Mouse (Mus musculus) CH12.LX (cell line): ENCODE measurements around the gene Wdr81. TPM values are rescaled to one million over a fixed set of nuclear protein-coding genes. Genes with fewer than 3 reads are reported as not detected.

Experiments used
- DNase-seq: peaks from one replicate; pipeline ENCODE4 v3.0.0-alpha.2; 2013; ENCODE audit errors: extremely low read depth
- H3K27ac ChIP-seq: 2 replicates; pipeline ENCODE4 v1.5.1; 2012; ENCODE audit warnings: low read depth, mild to moderate bottlenecking, control low read depth, moderate library complexity; ENCODE audit not compliant: insufficient read depth
- H3K27me3 ChIP-seq: replicated peaks from 2 replicates; pipeline ENCODE3; 2012; ENCODE audit warnings: inconsistent platforms
- H3K36me3 ChIP-seq, 2 experiments: replicated peaks in 1 of 2; 2 replicates each; pipeline versions ENCODE3 to v1.6.1; 2012; ENCODE audit warnings: inconsistent platforms in 1 of 2, low read length in 1 of 2, mild to moderate bottlenecking in 1 of 2, mixed read lengths in 1 of 2, moderate library complexity in 1 of 2; ENCODE audit not compliant: control insufficient read depth in 1 of 2, insufficient read depth in 1 of 2
- H3K4me1 ChIP-seq, 2 experiments: 2 replicates each; pipeline ENCODE4 v1.6.1; 2012; ENCODE audit warnings: inconsistent platforms in 1 of 2, moderate library complexity in 1 of 2; ENCODE audit not compliant: insufficient read depth in 2 of 2, control insufficient read depth in 1 of 2
- H3K4me2 ChIP-seq: 2 replicates; pipeline ENCODE4 v1.6.1; 2012; ENCODE audit warnings: low read depth, mild to moderate bottlenecking, control low read depth; ENCODE audit not compliant: poor library complexity, insufficient read depth, severe bottlenecking
- H3K4me3 ChIP-seq, 3 experiments: fragments of 150-350 bp in 1 of 3; sonication (generic) in 1 of 3; replicated peaks in 1 of 3; 2 replicates each; pipeline versions ENCODE3 to v1.5.1; 2011 to 2012; ENCODE audit warnings: low read depth in 2 of 3, low read length in 2 of 3, mild to moderate bottlenecking in 2 of 3, moderate library complexity in 2 of 3, control low read depth in 1 of 3, improper control_type of control experiment in 1 of 3, inconsistent platforms in 1 of 3, mixed read lengths in 1 of 3; ENCODE audit not compliant: poor library complexity in 1 of 3
- H3K79me2 ChIP-seq: replicated peaks from 2 replicates; pipeline ENCODE4 v1.6.1; 2012; ENCODE audit warnings: mild to moderate bottlenecking, moderate library complexity; ENCODE audit not compliant: control insufficient read depth, poor library complexity, insufficient read depth, severe bottlenecking; ENCODE audit errors: extremely low read depth
- H3K9ac ChIP-seq: 2 replicates; pipeline ENCODE4 v1.6.1; 2012; ENCODE audit warnings: low read depth, mild to moderate bottlenecking, control low read depth, moderate library complexity; ENCODE audit not compliant: insufficient read depth
- H3K9me3 ChIP-seq: replicated peaks from 2 replicates; pipeline ENCODE3; 2012; ENCODE audit warnings: low read length, inconsistent platforms, mixed read lengths
- CHD1 ChIP-seq: IDR thresholded peaks from 2 replicates; pipeline ENCODE4 v1.6.1; 2012; ENCODE audit warnings: low read depth, low read length, improper control_type of control experiment, inconsistent platforms
- E2F4 ChIP-seq: IDR thresholded peaks from 2 replicates; pipeline ENCODE4 v1.6.1; 2011; ENCODE audit warnings: low read depth, low read length, improper control_type of control experiment; ENCODE audit not compliant: insufficient replicate concordance
- ELF1 ChIP-seq: IDR thresholded peaks from 2 replicates; pipeline ENCODE4 v1.6.1; 2014; ENCODE audit warnings: low read depth, mild to moderate bottlenecking, inconsistent platforms, low read length, improper control_type of control experiment
- EP300 ChIP-seq: IDR thresholded peaks from 2 replicates; pipeline ENCODE4 v1.6.1; 2011; ENCODE audit warnings: low read length, improper control_type of control experiment
- GABPA ChIP-seq: IDR thresholded peaks from 2 replicates; pipeline ENCODE4 v1.6.1; 2012; ENCODE audit warnings: low read depth, low read length, improper control_type of control experiment, inconsistent platforms; ENCODE audit not compliant: insufficient replicate concordance
- JUN ChIP-seq: IDR thresholded peaks from 2 replicates; pipeline ENCODE4 v1.6.1; 2011; ENCODE audit warnings: low read depth, mild to moderate bottlenecking, low read length, improper control_type of control experiment, moderate library complexity; ENCODE audit not compliant: insufficient read depth
- JUND ChIP-seq: conservative IDR thresholded peaks from 2 replicates; pipeline ENCODE4 v1.6.1; 2011; ENCODE audit warnings: low read depth, low read length, improper control_type of control experiment
- KAT2A ChIP-seq: IDR thresholded peaks from 2 replicates; pipeline ENCODE4 v1.6.1; 2012; ENCODE audit warnings: low read length, improper control_type of control experiment, inconsistent platforms; ENCODE audit not compliant: insufficient replicate concordance
- MAFK ChIP-seq: IDR thresholded peaks from 2 replicates; pipeline ENCODE4 v1.6.1; 2011; ENCODE audit warnings: low read length, improper control_type of control experiment; ENCODE audit not compliant: insufficient replicate concordance
- MAZ ChIP-seq: IDR thresholded peaks from 2 replicates; pipeline ENCODE4 v1.6.1; 2012; ENCODE audit warnings: low read depth, mild to moderate bottlenecking, inconsistent platforms, low read length, improper control_type of control experiment, moderate library complexity
- MXI1 ChIP-seq: IDR thresholded peaks from 2 replicates; pipeline ENCODE4 v1.6.1; 2011; ENCODE audit warnings: mild to moderate bottlenecking, low read depth, low read length, improper control_type of control experiment
- MYC ChIP-seq: IDR thresholded peaks from 2 replicates; pipeline ENCODE4 v1.6.1; 2011; ENCODE audit warnings: low read depth, mild to moderate bottlenecking, improper control_type of control experiment, low read length
- NELFE ChIP-seq: IDR thresholded peaks from 2 replicates; pipeline ENCODE4 v1.6.1; 2011; ENCODE audit warnings: low read depth, low read length, improper control_type of control experiment
- NRF1 ChIP-seq: IDR thresholded peaks from 2 replicates; pipeline ENCODE4 v1.6.1; 2014; ENCODE audit warnings: low read depth, mild to moderate bottlenecking, inconsistent platforms, low read length, improper control_type of control experiment, moderate library complexity
- PAX5 ChIP-seq: IDR thresholded peaks from 2 replicates; pipeline ENCODE4 v1.6.1; 2012; ENCODE audit warnings: low read length, inconsistent platforms, mixed read lengths
- POLR2A ChIP-seq: IDR thresholded peaks from 2 replicates; pipeline ENCODE4 v1.6.1; 2011; ENCODE audit warnings: low read depth, mild to moderate bottlenecking, improper control_type of control experiment, low read length
- POLR2AphosphoS2 ChIP-seq: IDR thresholded peaks from 2 replicates; pipeline ENCODE4 v1.6.1; 2011; ENCODE audit warnings: low read depth, low read length, improper control_type of control experiment
- RCOR1 ChIP-seq: conservative IDR thresholded peaks from 2 replicates; pipeline ENCODE4 v1.6.1; 2012; ENCODE audit warnings: low read depth, mild to moderate bottlenecking, inconsistent platforms, low read length, improper control_type of control experiment
- SIN3A ChIP-seq: IDR thresholded peaks from 2 replicates; pipeline ENCODE4 v1.6.1; 2012; ENCODE audit warnings: low read length, improper control_type of control experiment, inconsistent platforms
- TBP ChIP-seq: conservative IDR thresholded peaks from 2 replicates; pipeline ENCODE4 v1.6.1; 2011; ENCODE audit warnings: low read depth, low read length, improper control_type of control experiment
- UBTF ChIP-seq: IDR thresholded peaks from 2 replicates; pipeline ENCODE4 v1.6.1; 2012; ENCODE audit warnings: low read depth, mild to moderate bottlenecking, inconsistent platforms, low read length, improper control_type of control experiment, moderate library complexity
- USF1 ChIP-seq: IDR thresholded peaks from 2 replicates; pipeline ENCODE4 v1.6.1; 2014; ENCODE audit warnings: low read depth, mild to moderate bottlenecking, inconsistent platforms, low read length, improper control_type of control experiment
- USF2 ChIP-seq: conservative IDR thresholded peaks from 2 replicates; pipeline ENCODE4 v1.6.1; 2011; ENCODE audit warnings: low read depth, low read length, improper control_type of control experiment
- ZC3H11A ChIP-seq: IDR thresholded peaks from 2 replicates; pipeline ENCODE4 v1.6.1; 2012; ENCODE audit warnings: low read depth, mild to moderate bottlenecking, inconsistent platforms, low read length, improper control_type of control experiment
- ZKSCAN1 ChIP-seq: IDR thresholded peaks from 2 replicates; pipeline ENCODE4 v1.6.1; 2012; ENCODE audit warnings: low read depth, inconsistent platforms, low read length, improper control_type of control experiment, borderline replicate concordance
- ZMIZ1 ChIP-seq: IDR thresholded peaks from 2 replicates; pipeline ENCODE4 v1.6.1; 2012; ENCODE audit warnings: low read depth, mild to moderate bottlenecking, inconsistent platforms, low read length, improper control_type of control experiment
- ZNF384 ChIP-seq: IDR thresholded peaks from 2 replicates; pipeline ENCODE4 v1.6.1; 2012; ENCODE audit warnings: low read depth, low read length, improper control_type of control experiment, inconsistent platforms
- dilution Hi-C: fragments of 300-500 bp; cut with MboI; formaldehyde crosslinking; loops from 2 replicates; pipeline ENCODE4 v1.14.3; 2020; ENCODE audit warnings: low sequenced_read_pairs; ENCODE audit not compliant: extremely low pct_unique_long_range_greater_than_20kb, extremely low pct_ligation_motif_present
- in situ Hi-C: fragments of 300-500 bp; cut with MboI; formaldehyde crosslinking; loops from 3 replicates; pipeline ENCODE4 v1.14.3; 2019; ENCODE audit warnings: low sequenced_read_pairs, low pct_ligation_motif_present, low pct_unique_long_range_greater_than_20kb, mixed read lengths
- polyA plus RNA-seq: library from polyadenylated mRNA; unstranded; fragments of >175 nt; gene quantifications from 2 replicates; pipeline ENCODE4 v1.2.1, GENCODE M21; 2012; ENCODE audit warnings: low read depth; ENCODE audit not compliant: insufficient read length
- total RNA-seq, 2 experiments: library from RNA; depleted of rRNA; stranded (reverse); fragments of 300-350 nt in 1 of 2; fragments of >200 nt in 1 of 2; gene quantifications; 2 replicates each; pipeline ENCODE4 v1.2.3; 2012 to 2014

Wdr81 gene
- total and polyA plus RNA-seq, 3 experiments, result 3.1 to 16.3 (median 13.7) TPM

DNA sequence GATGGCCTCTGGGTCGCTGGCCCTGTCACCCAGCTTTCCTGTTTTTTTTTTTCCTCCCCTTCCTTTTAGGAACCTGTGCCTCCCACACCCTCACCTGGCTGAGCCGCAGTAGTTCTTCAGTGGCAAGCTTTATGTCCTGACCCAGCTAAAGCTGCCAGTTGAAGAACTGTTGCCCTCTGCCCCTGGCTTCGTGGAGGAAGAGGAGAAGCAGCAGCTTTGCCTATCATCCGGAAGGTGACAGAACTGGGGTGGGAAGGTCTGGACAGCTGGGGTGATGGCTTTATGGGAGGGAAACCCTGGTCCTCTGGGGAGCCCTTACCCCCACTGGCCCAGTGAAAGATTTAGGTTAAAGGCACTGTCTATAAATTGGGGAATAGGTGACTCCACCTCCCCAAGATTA is 9.1 kb upstream of the Wdr81 start:
- Histone ChIP-seq H3K36me3 (peaks cover 20 to 30% of the 10 kb centered on the region in 2 experiments), H3K27me3 (no peaks in the 10 kb centered on the region), H3K9me3 (peaks cover 12% of the 10 kb centered on the region), H3K4me1 (peaks cover 15 to 61% of the 10 kb centered on the region in 2 experiments), H3K4me2 (peak overlapping the region; percentile 52; the same call in 1 of the 2 replicates), H3K4me3 (no peak overlapping the region), H3K27ac (no peak overlapping the region), H3K79me2 (peaks cover 10% of the 10 kb centered on the region; the same call in 1 of the 2 replicates), H3K9ac (no peak overlapping the region)
- in situ Hi-C loops (no loop called here), dilution Hi-C loops (no loop called here)
- no peak for DNase-seq
- TF ChIP-seq USF2 (no peak), CHD1 (no peak), KAT2A (no peak), PAX5 (no peak), RCOR1 (no peak), USF1 (no peak), JUND (no peak), MYC (no peak), POLR2AphosphoS2 (no peak), E2F4 (no peak), POLR2A (no peak), MAZ (no peak), ZMIZ1 (no peak), ZC3H11A (no peak), JUN (no peak), TBP (no peak), ZKSCAN1 (no peak)

DNA sequence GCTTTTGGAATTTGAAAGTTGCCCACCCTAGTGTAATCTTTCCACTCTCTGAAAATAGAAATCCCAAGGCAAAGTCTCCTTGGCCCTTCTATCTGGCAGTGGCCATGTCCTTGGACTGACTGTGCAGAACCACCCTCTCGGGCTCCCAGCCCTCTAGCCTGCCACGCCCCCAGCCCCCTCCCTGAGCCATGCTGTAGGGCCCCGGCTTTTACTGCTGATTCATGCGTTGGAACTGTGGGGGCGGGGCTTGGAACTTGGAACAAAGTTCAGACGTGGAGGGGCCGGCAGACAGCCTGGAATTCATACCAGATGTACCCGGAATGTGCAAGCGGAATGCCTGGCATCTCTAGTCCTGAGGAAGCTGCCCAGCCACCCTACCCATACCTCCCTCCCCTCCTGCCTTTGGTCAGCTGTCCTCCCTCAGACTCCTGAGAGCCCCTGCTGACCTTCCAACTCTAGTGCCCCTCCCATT is 8.4 kb upstream of the Wdr81 start:
- H3K79me2 ChIP-seq, result peaks cover 10% of the 10 kb centered on the region; the same call in 1 of the 2 replicates
- peaks cover 12% of the 10 kb centered on the region for H3K9me3 ChIP-seq
- peak overlapping the region; percentile 92 for H3K9ac ChIP-seq
- H3K36me3 ChIP-seq, result peaks cover 20 to 30% of the 10 kb centered on the region in 2 experiments
- TF ChIP-seq MAZ (peak; percentile 18; the same call in 1 of the 2 replicates), ELF1 (no peak), MXI1 (peak; percentile 63; the same call in 1 of the 2 replicates), UBTF (no peak), NELFE (peak; percentile 1; the same call in 1 of the 2 replicates), GABPA (no peak), MAFK (peak; percentile 76; the same call in 1 of the 2 replicates), USF2 (no peak), ZNF384 (no peak), NRF1 (no peak), TBP (no peak), SIN3A (peak; percentile 59; the same call in 1 of the 2 replicates), E2F4 (no peak), EP300 (no peak; the same call in 1 of the 2 replicates)
- TF ChIP-seq, all 38 proteins: peak for 5
- peak; percentile 81 for DNase-seq
- peak overlapping the region; percentile 72 to 92 (median 83) for H3K4me3 ChIP-seq
- no peaks in the 10 kb centered on the region for H3K27me3 ChIP-seq
- H3K4me2 ChIP-seq, result peak overlapping the region; percentile 52
- H3K27ac ChIP-seq, result no peak overlapping the region
- in situ Hi-C loops (no loop called here), dilution Hi-C loops (no loop called here)
- H3K4me1 ChIP-seq, result peaks cover 17 to 66% of the 10 kb centered on the region in 2 experiments
